Mouse (Mus musculus) stomach, postnatal 0 days (tissue): ENCODE measurements around the gene Otop2.

ENCODE experiments used
- CTCF ChIP-seq: IDR thresholded peaks from 2 replicates; pipeline ENCODE4 v1.5.1; 2016; ENCODE audit warnings: antibody characterized with exemption, low read depth, mild to moderate bottlenecking, moderate library complexity
- EP300 ChIP-seq: optimal IDR thresholded peaks from 2 replicates; pipeline ENCODE3; 2016; ENCODE audit warnings: antibody characterized with exemption

DNA sequence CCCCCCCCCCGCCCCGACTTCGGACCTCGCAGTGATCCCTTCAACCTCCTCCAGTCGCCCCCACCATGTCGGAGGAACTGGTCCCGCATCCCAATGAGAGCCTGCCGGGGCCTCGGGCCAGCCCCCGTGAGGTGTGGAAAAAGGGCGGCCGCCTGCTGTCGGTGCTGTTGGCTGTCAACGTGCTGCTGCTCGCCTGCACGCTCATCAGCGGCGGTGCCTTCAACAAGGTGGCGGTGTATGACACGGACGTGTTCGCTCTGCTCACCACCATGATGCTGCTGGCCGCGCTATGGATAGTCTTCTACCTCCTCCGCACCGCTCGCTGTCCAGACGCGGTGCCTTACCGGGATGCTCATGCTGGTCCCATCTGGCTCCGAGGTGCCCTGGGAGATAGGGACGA, 16.4 kb downstream of the Otop2 start:
- TF ChIP-seq EP300 (no peak), CTCF (no peak)
